Mouse (Mus musculus) fibroblast of lung, adult 2 months (primary cell): ENCODE measurements at regions not wholly inside any gene's neighbourhood (a gene's known extent, or its start where the extent isn't known, plus 50 kb on each side); places are given as distances from the start of the nearest gene placed in this dataset.

Experiments
- DNase-seq: peaks from one replicate; pipeline ENCODE4 v3.0.0-alpha.2; 2011; ENCODE audit warnings: low read depth

- DNase-seq: no peak
Measured at GRCm38 (mm10) chr1:55983522-55984066, 577.9 kb downstream of the Plcl1 start.

- DNase-seq: no peak
Measured at GRCm38 (mm10) chr1:55997074-55997473, 591.4 kb downstream of the Plcl1 start.
